Mouse (Mus musculus): ENCODE measurements at regions not wholly inside any gene's neighbourhood (a gene's known extent, or its start where the extent isn't known, plus 50 kb on each side); places are given as distances from the start of the nearest gene placed in this dataset.

DNA sequence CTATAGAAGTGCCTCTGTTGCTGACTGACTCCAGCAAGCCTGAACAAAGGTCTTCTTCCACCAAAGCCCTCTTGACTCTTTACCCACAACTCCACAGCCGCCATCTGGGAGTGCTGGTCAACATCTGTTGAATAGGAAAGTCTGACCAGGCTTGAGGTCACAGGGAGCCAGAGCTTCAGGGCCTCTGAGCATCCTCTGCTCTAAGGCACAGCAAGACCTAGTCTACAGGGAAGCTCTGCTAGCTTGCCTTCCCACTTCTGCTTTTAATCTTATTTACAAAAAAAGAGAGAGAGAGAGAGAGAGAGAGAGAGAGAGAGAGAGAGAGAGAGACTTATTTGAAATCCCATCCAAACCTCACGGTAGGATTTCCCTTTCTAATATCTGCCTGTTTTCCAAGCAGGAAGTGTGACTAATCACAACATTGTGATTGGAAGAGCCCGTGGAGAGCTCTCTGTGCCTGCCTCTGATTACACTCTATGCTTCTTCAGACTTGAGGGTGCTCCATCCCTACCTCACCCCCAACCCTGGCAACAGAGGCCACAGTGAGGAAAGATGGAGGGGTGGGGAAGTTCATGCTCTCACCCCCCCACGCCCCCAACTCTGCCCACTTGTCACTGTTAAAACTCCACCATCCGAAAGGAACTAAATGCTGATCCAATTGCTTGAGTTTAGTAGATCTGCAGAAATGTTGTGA is 194.1 kb downstream of the Sp3 start:
- H3K36me3 ChIP-seq (ENCODE audit: control insufficient read depth, insufficient read depth, low read length, poor library complexity, severe bottlenecking), result no peaks in the 10 kb centered on the region
- H3K27ac ChIP-seq (ENCODE audit: insufficient read depth, low read length), result no peak overlapping the region
- TF ChIP-seq EP300 (IDR thresholded peaks at IDR 0.05; ENCODE audit: insufficient read depth, low read depth, low read length), result no peak
- no peak for TF ChIP-seq CTCF (IDR thresholded peaks at IDR 0.05; ENCODE audit: low read depth, low read length)
- TF ChIP-seq POLR2A (IDR thresholded peaks at IDR 0.05; ENCODE audit: insufficient read depth, low read length), result no peak
- H3K9me3 ChIP-seq (replicated peaks; ENCODE audit: control insufficient read depth, insufficient read depth, low read length, poor library complexity, severe bottlenecking), result no peaks in the 10 kb centered on the region
- H3K27me3 ChIP-seq (ENCODE audit: control insufficient read depth, insufficient read depth, low read length, poor library complexity, severe bottlenecking), result no peaks in the 10 kb centered on the region
- no peak overlapping the region for H3K9ac ChIP-seq (ENCODE audit: low read depth, poor library complexity, severe bottlenecking)
- no peak overlapping the region for H3K4me3 ChIP-seq (ENCODE audit: low read depth, low read length)
- no peaks in the 10 kb centered on the region for H3K4me1 ChIP-seq (ENCODE audit: control insufficient read depth, insufficient read depth, low read length)

DNA sequence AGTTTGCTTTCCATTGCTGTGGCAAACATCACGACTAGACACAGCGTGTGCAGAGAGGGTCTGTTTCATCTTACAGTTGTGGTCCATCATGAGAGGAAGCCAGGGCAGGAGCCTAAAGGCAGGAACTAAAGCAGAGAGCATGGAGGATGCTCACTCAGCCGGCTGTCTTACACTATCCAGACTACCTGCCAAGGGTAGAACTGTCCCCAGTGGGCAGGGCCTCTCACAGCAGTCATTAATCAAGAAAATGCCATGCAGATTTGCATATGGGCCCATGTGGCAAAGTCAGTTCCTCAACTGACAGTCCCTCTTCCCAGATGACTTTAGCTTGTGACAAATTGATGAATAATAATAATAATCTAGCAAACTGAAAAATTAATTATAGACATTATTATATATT is 192.6 kb downstream of the Sp3 start:
- Histone ChIP-seq H3K27me3 (ENCODE audit: control insufficient read depth, insufficient read depth, low read length, poor library complexity, severe bottlenecking) (no peaks in the 10 kb centered on the region), H3K4me1 (ENCODE audit: control insufficient read depth, insufficient read depth, low read length) (no peaks in the 10 kb centered on the region), H3K9me3 (replicated peaks; ENCODE audit: control insufficient read depth, insufficient read depth, low read length, poor library complexity, severe bottlenecking) (no peaks in the 10 kb centered on the region), H3K9ac (ENCODE audit: low read depth, poor library complexity, severe bottlenecking) (no peak overlapping the region), H3K36me3 (ENCODE audit: control insufficient read depth, insufficient read depth, low read length, poor library complexity, severe bottlenecking) (no peaks in the 10 kb centered on the region), H3K4me3 (ENCODE audit: low read depth, low read length) (no peak overlapping the region), H3K27ac (ENCODE audit: insufficient read depth, low read length) (no peak overlapping the region)
- TF ChIP-seq POLR2A (IDR thresholded peaks at IDR 0.05; ENCODE audit: insufficient read depth, low read length) (no peak), CTCF (IDR thresholded peaks at IDR 0.05; ENCODE audit: low read depth, low read length) (no peak), EP300 (IDR thresholded peaks at IDR 0.05; ENCODE audit: insufficient read depth, low read depth, low read length) (no peak)

DNA sequence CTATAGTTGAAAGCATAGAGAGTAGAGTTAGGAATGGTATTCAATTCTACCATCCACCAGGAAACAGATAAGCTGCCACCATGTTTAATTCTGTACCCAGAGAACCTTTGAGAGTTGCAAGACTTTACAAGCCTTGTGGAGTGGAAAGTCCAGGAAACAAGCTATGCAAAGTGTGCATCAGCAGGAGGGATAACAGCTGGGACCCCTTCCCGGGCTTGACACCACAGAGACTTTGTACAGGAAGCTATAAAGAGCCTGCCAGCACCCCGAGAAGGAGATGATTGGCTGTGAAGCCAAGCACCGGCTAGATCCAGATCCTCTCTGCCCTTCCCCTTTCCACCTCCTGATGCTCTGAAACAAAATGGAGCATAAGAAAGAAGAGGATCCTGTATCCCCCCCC is 188.8 kb downstream of the Sp3 start:
- Histone ChIP-seq H3K27me3 (ENCODE audit: control insufficient read depth, insufficient read depth, low read length, poor library complexity, severe bottlenecking) (no peaks in the 10 kb centered on the region), H3K4me3 (ENCODE audit: low read depth, low read length) (no peak overlapping the region), H3K27ac (ENCODE audit: insufficient read depth, low read length) (no peak overlapping the region), H3K36me3 (ENCODE audit: control insufficient read depth, insufficient read depth, low read length, poor library complexity, severe bottlenecking) (no peaks in the 10 kb centered on the region), H3K9me3 (replicated peaks; ENCODE audit: control insufficient read depth, insufficient read depth, low read length, poor library complexity, severe bottlenecking) (no peaks in the 10 kb centered on the region), H3K9ac (ENCODE audit: low read depth, poor library complexity, severe bottlenecking) (no peak overlapping the region), H3K4me1 (ENCODE audit: control insufficient read depth, insufficient read depth, low read length) (no peaks in the 10 kb centered on the region)
- no peak for TF ChIP-seq CTCF (IDR thresholded peaks at IDR 0.05; ENCODE audit: low read depth, low read length)
- TF ChIP-seq EP300 (IDR thresholded peaks at IDR 0.05; ENCODE audit: insufficient read depth, low read depth, low read length), result no peak
- TF ChIP-seq POLR2A (IDR thresholded peaks at IDR 0.05; ENCODE audit: insufficient read depth, low read length), result no peak

DNA sequence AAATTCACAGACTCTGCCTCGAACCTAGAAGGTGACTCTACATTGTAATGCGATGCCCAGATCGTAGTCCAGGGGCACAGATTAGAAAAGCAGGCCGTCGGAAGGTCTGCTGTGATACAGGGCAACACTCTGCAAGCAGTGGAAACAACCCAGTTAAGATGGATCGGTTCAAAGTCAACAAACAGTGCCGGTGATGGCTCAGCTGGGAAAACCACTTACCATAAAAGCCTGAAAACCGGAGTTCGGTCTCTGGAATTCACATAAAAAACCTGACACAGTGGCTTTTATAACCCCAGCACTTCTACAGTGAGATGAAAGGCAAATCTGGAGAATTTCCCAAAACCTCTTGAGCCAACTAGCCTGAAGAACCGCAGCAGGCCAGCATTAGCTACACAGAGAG is 186.8 kb downstream of the Sp3 start:
- Histone ChIP-seq H3K36me3 (ENCODE audit: control insufficient read depth, insufficient read depth, low read length, poor library complexity, severe bottlenecking) (no peaks in the 10 kb centered on the region), H3K4me3 (ENCODE audit: low read depth, low read length) (no peak overlapping the region), H3K9me3 (replicated peaks; ENCODE audit: control insufficient read depth, insufficient read depth, low read length, poor library complexity, severe bottlenecking) (no peaks in the 10 kb centered on the region), H3K4me1 (ENCODE audit: control insufficient read depth, insufficient read depth, low read length) (no peaks in the 10 kb centered on the region), H3K27ac (ENCODE audit: insufficient read depth, low read length) (no peak overlapping the region), H3K9ac (ENCODE audit: low read depth, poor library complexity, severe bottlenecking) (no peak overlapping the region), H3K27me3 (ENCODE audit: control insufficient read depth, insufficient read depth, low read length, poor library complexity, severe bottlenecking) (no peaks in the 10 kb centered on the region)
- TF ChIP-seq POLR2A (IDR thresholded peaks at IDR 0.05; ENCODE audit: insufficient read depth, low read length), result no peak
- TF ChIP-seq EP300 (IDR thresholded peaks at IDR 0.05; ENCODE audit: insufficient read depth, low read depth, low read length), result no peak
- TF ChIP-seq CTCF (IDR thresholded peaks at IDR 0.05; ENCODE audit: low read depth, low read length), result no peak

DNA sequence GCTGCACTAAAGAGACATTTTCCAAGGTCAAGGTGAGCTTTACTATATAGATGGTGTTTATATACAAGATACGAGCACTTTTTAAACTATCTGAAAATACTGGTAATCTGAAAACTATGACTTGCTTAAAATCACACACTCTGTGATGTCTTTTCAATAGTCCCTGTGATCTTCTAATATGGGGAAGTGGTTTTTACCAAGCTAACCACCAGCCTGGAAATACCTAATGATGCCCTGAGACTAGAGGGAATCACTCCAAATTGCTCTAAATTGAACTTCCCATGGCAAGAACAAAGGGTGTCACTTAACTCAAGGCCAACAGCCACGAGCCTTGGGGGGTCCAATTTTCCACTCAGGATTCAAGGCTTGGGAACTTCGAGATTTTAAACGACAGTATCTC is 185.7 kb downstream of the Sp3 start:
- H3K9ac ChIP-seq (ENCODE audit: low read depth, poor library complexity, severe bottlenecking), result no peak overlapping the region
- H3K4me3 ChIP-seq (ENCODE audit: low read depth, low read length), result no peak overlapping the region
- no peaks in the 10 kb centered on the region for H3K27me3 ChIP-seq (ENCODE audit: control insufficient read depth, insufficient read depth, low read length, poor library complexity, severe bottlenecking)
- H3K9me3 ChIP-seq (replicated peaks; ENCODE audit: control insufficient read depth, insufficient read depth, low read length, poor library complexity, severe bottlenecking), result no peaks in the 10 kb centered on the region
- TF ChIP-seq POLR2A (IDR thresholded peaks at IDR 0.05; ENCODE audit: insufficient read depth, low read length), result no peak
- H3K36me3 ChIP-seq (ENCODE audit: control insufficient read depth, insufficient read depth, low read length, poor library complexity, severe bottlenecking), result no peaks in the 10 kb centered on the region
- no peaks in the 10 kb centered on the region for H3K4me1 ChIP-seq (ENCODE audit: control insufficient read depth, insufficient read depth, low read length)
- no peak overlapping the region for H3K27ac ChIP-seq (ENCODE audit: insufficient read depth, low read length)

DNA sequence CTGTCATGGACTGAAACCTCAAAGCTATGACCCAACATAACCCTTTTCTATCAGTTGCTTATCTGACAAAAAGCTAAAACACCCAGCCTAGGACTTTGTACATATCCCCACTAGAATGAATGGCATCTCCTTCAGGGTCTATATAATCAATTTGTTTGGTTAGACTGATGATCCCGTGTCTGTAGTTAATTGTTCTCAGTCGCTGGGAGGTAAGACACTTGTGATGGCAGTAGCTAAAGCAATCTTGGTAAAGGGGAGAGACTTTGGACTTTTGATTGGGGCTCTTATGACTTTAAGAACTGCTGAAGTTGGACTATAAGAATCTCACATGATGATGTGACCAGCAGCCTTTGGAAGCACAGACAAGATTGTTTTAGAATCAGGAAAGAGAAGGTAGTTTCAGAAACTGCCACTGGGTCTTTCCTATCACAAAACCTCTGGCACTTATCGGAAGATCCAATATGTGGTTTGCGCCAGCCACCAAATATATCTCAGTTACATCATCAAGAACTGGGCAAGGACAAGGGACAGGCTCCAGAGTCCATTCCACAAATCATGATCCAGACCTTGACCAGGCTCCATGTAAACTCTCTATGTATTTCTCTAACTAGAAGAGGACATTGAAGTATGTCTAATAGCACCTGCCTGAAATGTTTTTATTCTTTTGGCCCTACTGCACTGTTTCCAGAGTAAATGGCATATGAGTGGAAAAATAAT is 183.1 kb downstream of the Sp3 start:
- no peaks in the 10 kb centered on the region for H3K36me3 ChIP-seq (ENCODE audit: control insufficient read depth, insufficient read depth, low read length, poor library complexity, severe bottlenecking)
- H3K27me3 ChIP-seq (ENCODE audit: control insufficient read depth, insufficient read depth, low read length, poor library complexity, severe bottlenecking), result no peaks in the 10 kb centered on the region
- no peak overlapping the region for H3K27ac ChIP-seq (ENCODE audit: insufficient read depth, low read length)
- no peaks in the 10 kb centered on the region for H3K4me1 ChIP-seq (ENCODE audit: control insufficient read depth, insufficient read depth, low read length)
- H3K9ac ChIP-seq (ENCODE audit: low read depth, poor library complexity, severe bottlenecking), result no peak overlapping the region
- H3K9me3 ChIP-seq (replicated peaks; ENCODE audit: control insufficient read depth, insufficient read depth, low read length, poor library complexity, severe bottlenecking), result no peaks in the 10 kb centered on the region
- TF ChIP-seq CTCF (IDR thresholded peaks at IDR 0.05; ENCODE audit: low read depth, low read length) (no peak), EP300 (IDR thresholded peaks at IDR 0.05; ENCODE audit: insufficient read depth, low read depth, low read length) (no peak), POLR2A (IDR thresholded peaks at IDR 0.05; ENCODE audit: insufficient read depth, low read length) (no peak)
- H3K4me3 ChIP-seq (ENCODE audit: low read depth, low read length), result no peak overlapping the region
